Mouse (Mus musculus) cerebellum, adult 2 months (tissue): ENCODE measurements around the gene Bbc3. TPM values are rescaled to one million over a fixed set of nuclear protein-coding genes. Genes with fewer than 3 reads are reported as not detected.
A peak's percentile ranks its signal among the peaks of the same experiment; 100 is the strongest.

Experiments used
- DNase-seq, 2 experiments: peaks; one replicate each; pipeline ENCODE4 v3.0.0; 2021
- H3K27ac ChIP-seq: fragments of 200-500 bp; 2 replicates; pipeline ENCODE4 v1.5.1; 2012; ENCODE audit warnings: low read length, control low read depth, inconsistent platforms; ENCODE audit not compliant: insufficient read depth
- H3K27me3 ChIP-seq: fragments of 200-500 bp; 2 replicates; pipeline ENCODE4 v1.6.1; 2012; ENCODE audit warnings: inconsistent platforms, mild to moderate bottlenecking, low read length, moderate library complexity; ENCODE audit not compliant: control insufficient read depth, insufficient read depth
- H3K4me1 ChIP-seq: fragments of 200-500 bp; 2 replicates; pipeline ENCODE4 v1.6.1; 2011; ENCODE audit warnings: low read length; ENCODE audit not compliant: control insufficient read depth, insufficient read depth
- H3K4me3 ChIP-seq: fragments of 200-500 bp; replicated peaks from 2 replicates; pipeline ENCODE3; 2011; ENCODE audit warnings: mild to moderate bottlenecking, low read depth, low read length, control low read depth; ENCODE audit not compliant: insufficient read depth
- CTCF ChIP-seq: fragments of 200-500 bp; IDR thresholded peaks from 2 replicates; pipeline ENCODE4 v1.5.1; 2011; ENCODE audit warnings: low read depth, mild to moderate bottlenecking, control low read depth, low read length, moderate library complexity, borderline replicate concordance; ENCODE audit not compliant: insufficient read depth
- POLR2A ChIP-seq: fragments of 200-500 bp; IDR thresholded peaks from 2 replicates; pipeline ENCODE4 v1.6.1; 2011; ENCODE audit warnings: low read length, control low read depth, borderline replicate concordance; ENCODE audit not compliant: insufficient read depth
- WGBS: fragments of 180-500 bp; shearing (Covaris S2); methylation state at CpG from one replicate; pipeline ENCODE4 v1.1.7; 2018; 5-methylcytosine and 5-hydroxymethylcytosine counted together
- polyA plus RNA-seq: library from polyadenylated mRNA; depleted of rRNA; stranded (reverse); fragments of >200 nt; gene quantifications from 2 replicates; pipeline ENCODE4 v1.2.3, GENCODE M21; 2012

Bbc3 gene
- polyA plus RNA-seq, 1 experiment = 17.0 TPM

GRCm38 (mm10) chr7:16272681-16273080 lies 35.5 kb upstream of the Bbc3 start:
- WGBS = under 1% methylated on average over 44 of the region's 46 CpGs
- peak overlapping the region; percentile 85 for H3K27ac ChIP-seq
- TF ChIP-seq POLR2A (peak; percentile 38; the same call in 1 of the 2 replicates), CTCF (peak; percentile 23; the same call in 1 of the 2 replicates)
- H3K4me1 ChIP-seq = peaks cover 14% of the 10 kb centered on the region; the same call in 1 of the 2 replicates
- H3K4me3 ChIP-seq = peak overlapping the region; percentile 67
- peak; percentile 82 to 84 for DNase-seq
- no peaks in the 10 kb centered on the region for H3K27me3 ChIP-seq

DNA sequence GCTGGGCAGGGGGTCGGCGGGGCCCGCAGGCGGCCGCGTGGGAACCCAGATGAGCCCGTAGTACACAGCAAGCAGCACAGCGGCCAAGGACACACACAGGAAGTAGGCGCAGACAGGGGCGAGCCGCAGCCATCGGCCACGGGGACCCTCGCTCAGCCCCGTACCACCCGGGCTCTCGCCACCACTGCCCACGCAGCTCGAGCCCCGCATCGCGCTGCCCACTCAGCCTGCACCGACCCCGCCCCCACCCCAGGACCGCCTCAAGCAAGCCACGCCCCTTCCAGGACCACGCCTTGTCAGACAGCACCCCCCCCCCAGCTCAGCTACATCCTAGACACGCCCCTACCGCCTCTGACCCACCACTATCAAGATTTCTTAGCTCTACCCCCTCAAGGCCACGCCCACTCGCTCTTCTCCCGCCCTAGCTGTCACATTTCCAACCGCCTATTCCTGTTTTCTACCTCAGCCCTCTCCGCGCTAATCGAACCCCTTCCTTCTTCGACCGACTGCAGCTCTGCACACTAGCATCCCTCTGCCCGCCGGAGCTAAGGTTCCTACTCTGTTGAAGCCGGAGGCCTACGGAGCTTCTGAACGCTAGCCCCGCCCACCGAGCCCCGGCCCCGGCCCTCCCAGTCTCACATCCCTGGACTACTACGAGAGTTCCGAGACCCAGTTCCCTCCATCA lies 35.0 kb upstream of the Bbc3 start, which contains the start of gene Inafm1:
Gene Inafm1 (minus strand): TSS at position 537 of the 685 bp plus-strand sequence.
- H3K27ac ChIP-seq = peak within 1 kb of the TSS; percentile 85

GRCm38 (mm10) chr7:16273766-16274140 lies 34.4 kb upstream of the Bbc3 start:
- Histone ChIP-seq H3K4me1 (peaks cover 14% of the 10 kb centered on the region; the same call in 1 of the 2 replicates), H3K27me3 (no peaks in the 10 kb centered on the region), H3K4me3 (peak overlapping the region; percentile 67), H3K27ac (no peak overlapping the region)
- peak in 1 of 2 experiments; percentile 77 for DNase-seq
- TF ChIP-seq POLR2A (peak; percentile 50), CTCF (no peak)
- under 1% methylated on average over 18 of the region's 18 CpGs for WGBS

More for the DNA sequence above, 35.0 kb upstream of the Bbc3 start, which contains the start of gene Inafm1:
- Histone ChIP-seq H3K27me3 (no peaks in the 10 kb centered on the region), H3K4me3 (peak within 1 kb of the TSS; percentile 67), H3K4me1 (peaks cover 14% of the 10 kb centered on the region; the same call in 1 of the 2 replicates)
- DNase-seq = peak; percentile 86 to 87
- WGBS = 1% methylated on average over 47 of the region's 49 CpGs
- TF ChIP-seq CTCF (no peak), POLR2A (peak; percentile 8; the same call in 1 of the 2 replicates)

DNA sequence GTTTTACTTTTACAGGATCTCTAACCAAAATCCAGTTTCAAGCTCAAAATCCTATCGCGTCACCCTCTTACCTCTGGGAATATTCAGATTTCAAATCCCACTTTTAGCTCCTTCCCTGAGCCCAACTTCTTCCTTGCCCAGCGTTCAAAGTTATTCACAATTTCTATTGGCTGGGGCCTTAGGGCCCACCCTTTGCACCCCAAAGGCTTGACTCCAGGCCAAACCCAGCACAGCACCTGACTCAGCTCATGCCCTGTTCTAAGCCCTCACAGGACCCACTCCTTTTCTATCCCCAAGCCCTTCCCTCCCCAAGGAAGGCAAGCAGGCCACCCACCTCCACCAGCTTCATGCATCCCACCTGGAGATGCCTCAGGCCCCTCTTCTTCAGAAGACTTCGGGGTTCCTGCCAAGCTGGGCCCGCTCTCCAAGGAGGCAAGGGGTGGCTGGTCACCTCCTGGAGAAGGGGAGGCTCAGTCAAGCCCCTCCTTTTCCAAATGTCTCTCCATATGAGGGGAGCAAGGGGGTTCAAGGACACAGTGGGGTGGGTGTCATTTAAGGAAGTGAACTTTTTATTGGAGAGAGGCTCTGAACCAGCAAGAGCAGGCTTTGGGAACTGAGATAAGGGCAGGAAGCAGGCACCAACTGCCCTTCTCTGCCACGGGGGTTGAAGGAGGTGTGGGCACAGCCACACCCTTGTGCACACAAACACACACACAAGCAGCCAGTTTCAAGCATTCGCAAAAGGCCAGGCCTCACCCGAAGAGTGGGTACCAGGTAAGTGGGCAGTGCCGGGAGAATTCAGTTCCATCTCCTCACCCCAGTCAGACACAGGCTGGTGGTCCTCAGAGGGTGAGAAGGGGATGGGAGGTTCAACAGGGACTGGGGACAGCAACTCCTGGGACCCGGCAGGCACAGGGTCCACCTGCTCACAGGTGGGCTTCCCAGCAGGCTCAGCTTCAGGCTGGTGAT lies 33.0 kb upstream of the Bbc3 start:
- DNase-seq = peak in 1 of 2 experiments; percentile 18
- Histone ChIP-seq H3K27me3 (no peaks in the 10 kb centered on the region), H3K4me1 (peaks cover 14% of the 10 kb centered on the region; the same call in 1 of the 2 replicates), H3K27ac (no peak overlapping the region), H3K4me3 (no peak overlapping the region)
- TF ChIP-seq CTCF = no peak
- TF ChIP-seq POLR2A = no peak
- WGBS = 88% methylated on average over 10 of the region's 10 CpGs

DNA sequence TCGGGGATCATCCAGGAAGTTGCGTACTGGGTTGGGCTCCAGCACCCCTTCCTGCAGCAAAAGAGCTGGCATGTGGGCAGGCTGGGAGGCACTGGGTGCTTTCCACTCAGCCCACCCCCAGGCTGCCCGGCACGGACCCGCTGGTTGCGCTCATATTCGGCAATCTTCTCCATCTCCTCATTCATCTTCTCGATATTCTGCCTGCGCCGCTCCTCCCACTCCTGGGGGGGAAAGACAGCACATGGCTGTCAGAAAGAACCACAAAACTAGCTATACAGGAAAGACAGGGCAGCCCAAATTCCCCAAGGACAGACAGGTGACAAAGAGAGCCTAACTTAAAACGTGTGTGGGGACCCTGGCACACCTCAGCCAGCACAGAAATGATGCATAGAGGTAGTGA lies 27.5 kb upstream of the Bbc3 start:
- H3K27ac ChIP-seq = no peak overlapping the region
- H3K4me1 ChIP-seq = no peaks in the 10 kb centered on the region
- H3K4me3 ChIP-seq = no peak overlapping the region
- no peak for DNase-seq
- no peaks in the 10 kb centered on the region for H3K27me3 ChIP-seq
- TF ChIP-seq CTCF (no peak), POLR2A (no peak)
- WGBS = 91% methylated on average over 11 of the region's 11 CpGs

DNA sequence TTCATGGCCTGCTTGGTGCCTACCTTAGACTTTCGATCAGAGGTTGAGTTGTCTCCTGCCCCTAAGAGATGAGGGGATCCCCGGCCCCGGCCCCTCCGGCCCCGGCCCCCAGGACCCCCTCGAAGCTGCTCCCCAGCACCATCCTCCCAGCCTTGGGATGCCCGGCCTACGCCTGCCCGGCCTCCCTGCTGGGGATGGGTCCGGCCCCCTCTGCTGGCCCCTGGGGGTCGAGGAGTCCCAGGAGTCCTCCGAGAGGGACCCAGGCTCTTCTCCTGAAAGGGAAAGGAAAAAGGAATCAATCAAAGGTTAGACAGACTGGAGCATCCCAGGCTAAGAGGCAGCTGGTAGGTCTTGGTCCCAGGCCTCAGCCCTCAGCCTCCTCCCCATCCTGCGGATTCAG lies 25.9 kb upstream of the Bbc3 start:
- no peak for DNase-seq
- WGBS = 89% methylated on average over 13 of the region's 13 CpGs
- H3K27ac ChIP-seq = no peak overlapping the region
- no peaks in the 10 kb centered on the region for H3K4me1 ChIP-seq
- H3K27me3 ChIP-seq = no peaks in the 10 kb centered on the region
- no peak overlapping the region for H3K4me3 ChIP-seq
- TF ChIP-seq POLR2A (no peak), CTCF (no peak)

DNA sequence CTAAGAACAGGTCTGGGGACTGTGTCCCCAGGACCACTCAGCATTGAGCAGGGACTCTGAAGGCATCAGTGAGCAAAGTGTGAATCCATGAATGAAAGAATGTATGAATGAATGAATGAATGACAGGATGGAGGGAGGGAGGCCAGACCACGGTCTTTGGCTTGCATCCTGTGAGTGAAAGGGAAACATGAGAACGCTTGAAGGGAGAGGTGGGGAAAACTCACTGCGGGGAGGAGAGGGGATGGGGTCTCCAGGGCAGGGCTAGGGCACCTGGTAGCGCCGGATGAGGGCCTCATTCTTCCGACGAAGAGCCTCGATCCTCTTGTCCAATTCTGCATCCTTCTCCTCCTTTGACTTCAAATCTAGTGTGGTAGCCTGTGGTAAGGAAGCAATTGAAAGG lies 24.2 kb upstream of the Bbc3 start:
- Histone ChIP-seq H3K27ac (no peak overlapping the region), H3K4me3 (no peak overlapping the region), H3K4me1 (no peaks in the 10 kb centered on the region), H3K27me3 (no peaks in the 10 kb centered on the region)
- TF ChIP-seq CTCF = no peak
- no peak for TF ChIP-seq POLR2A
- 91% methylated on average over 8 of the region's 8 CpGs for WGBS
- DNase-seq = no peak
